Mouse (Mus musculus): ENCODE results near the gene Olfr1123.
"Not testable (repeated sequence)": the region's sequence is repeated elsewhere in the genome, so short reads cannot be mapped to it uniquely, and the experiment has no call there.

The Olfr1123 gene

GRCm38 (mm10) chr2:87416335-87416734, at the start of gene Olfr1123:
Gene Olfr1123 (plus strand): TSS chr2:87416635.
- no peak for DNase-seq (ENCODE audit: low spot score)

GRCm38 (mm10) chr2:87369595-87369994, 46.8 kb upstream of the Olfr1123 start, which contains the start of gene Olfr1121:
Gene Olfr1121 (plus strand): TSS chr2:87369895.
- no peak for DNase-seq (ENCODE audit: low spot score)

GRCm38 (mm10) chr2:87371726-87372125, 44.7 kb upstream of the Olfr1123 start:
- DNase-seq (ENCODE audit: low spot score): no peak

GRCm38 (mm10) chr2:87383935-87384334, 32.5 kb upstream of the Olfr1123 start:
- no peak for DNase-seq (ENCODE audit: low spot score)

GRCm38 (mm10) chr2:87385549-87385948, 30.9 kb upstream of the Olfr1123 start, which contains the start of gene Olfr1122:
Gene Olfr1122 (plus strand): TSS chr2:87385849.
- no peak for DNase-seq (ENCODE audit: low spot score)

GRCm38 (mm10) chr2:87393605-87394004, 22.8 kb upstream of the Olfr1123 start:
- DNase-seq (ENCODE audit: low spot score): not testable (repeated sequence)

- not testable (repeated sequence) for DNase-seq (ENCODE audit: low spot score)
Measured at GRCm38 (mm10) chr2:87394686-87395085, 21.7 kb upstream of the Olfr1123 start.

GRCm38 (mm10) chr2:87429975-87430374, 13.5 kb downstream of the Olfr1123 start, which contains the start of gene Olfr1124:
Gene Olfr1124 (plus strand): TSS chr2:87430275.
- no peak for DNase-seq (ENCODE audit: low spot score)

- DNase-seq (ENCODE audit: low spot score): no peak
Measured at GRCm38 (mm10) chr2:87437731-87438130, 21.3 kb downstream of the Olfr1123 start.

- no peak for DNase-seq (ENCODE audit: low spot score)
Measured at GRCm38 (mm10) chr2:87453662-87454061, 37.2 kb downstream of the Olfr1123 start, which contains the start of gene Olfr1126. Gene Olfr1126 (plus strand): TSS chr2:87453962.

- no peak for DNase-seq (ENCODE audit: low spot score)
Measured at GRCm38 (mm10) chr2:87461769-87462168, 45.3 kb downstream of the Olfr1123 start.

Measured in testis, postnatal 14 days (tissue).